Mouse (Mus musculus): ENCODE results near the gene Tecpr1.

DNA sequence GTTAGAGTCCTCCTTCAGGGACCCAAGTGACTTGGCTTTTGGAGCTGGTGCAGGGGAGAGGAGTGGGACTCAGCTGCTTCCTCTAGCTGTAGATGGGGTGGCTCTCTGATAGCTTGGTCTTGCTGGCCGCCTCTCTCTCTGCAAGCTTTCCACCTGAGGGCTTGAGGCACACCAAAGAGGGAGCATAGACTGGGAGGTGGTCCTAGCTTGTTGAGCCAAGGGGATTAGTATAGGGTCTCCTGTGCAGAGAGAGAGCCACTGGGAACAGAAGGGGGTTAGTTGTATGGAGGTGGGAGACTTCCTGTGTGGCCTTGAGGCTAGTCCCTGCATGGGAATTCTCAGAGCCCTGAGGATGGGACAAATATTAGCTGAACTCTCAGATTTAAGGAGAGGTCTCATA, 33.5 kb upstream of the Tecpr1 start:
- TF ChIP-seq EP300 (IDR thresholded peaks at IDR 0.05; ENCODE audit: low read depth) (no peak), CTCF (IDR thresholded peaks at IDR 0.05; ENCODE audit: low read depth) (no peak)
